Mouse (Mus musculus): ENCODE data around the gene Sim2. TPM values are rescaled to one million over a fixed set of nuclear protein-coding genes. Genes with fewer than 3 reads are reported as not detected.

The Sim2 gene
- polyA plus RNA-seq, 1 experiment: not detected

- Histone ChIP-seq H3K9ac (ENCODE audit: low read depth, poor library complexity, severe bottlenecking) (no peak overlapping the region), H3K4me1 (ENCODE audit: control insufficient read depth, insufficient read depth, low read length) (no peaks in the 10 kb centered on the region), H3K27me3 (ENCODE audit: control insufficient read depth, insufficient read depth, low read length, poor library complexity, severe bottlenecking) (peaks cover 34% of the 10 kb centered on the region), H3K4me3 (ENCODE audit: low read depth, low read length) (no peak overlapping the region), H3K9me3 (replicated peaks; ENCODE audit: control insufficient read depth, insufficient read depth, low read length, poor library complexity, severe bottlenecking) (no peaks in the 10 kb centered on the region), H3K27ac (ENCODE audit: insufficient read depth, low read length) (no peak overlapping the region), H3K36me3 (ENCODE audit: control insufficient read depth, insufficient read depth, low read length, poor library complexity, severe bottlenecking) (no peaks in the 10 kb centered on the region)
- TF ChIP-seq CTCF (IDR thresholded peaks at IDR 0.05; ENCODE audit: low read depth, low read length) (no peak), EP300 (IDR thresholded peaks at IDR 0.05; ENCODE audit: insufficient read depth, low read depth, low read length) (no peak), POLR2A (IDR thresholded peaks at IDR 0.05; ENCODE audit: insufficient read depth, low read length) (no peak)
Observed at GRCm38 (mm10) chr16:94092511-94093150, 7.9 kb downstream of the Sim2 start.

GRCm38 (mm10) chr16:94093151-94093863 is 8.6 kb downstream of the Sim2 start:
- Histone ChIP-seq H3K4me1 (ENCODE audit: control insufficient read depth, insufficient read depth, low read length) (no peaks in the 10 kb centered on the region), H3K4me3 (ENCODE audit: low read depth, low read length) (no peak overlapping the region), H3K9ac (ENCODE audit: low read depth, poor library complexity, severe bottlenecking) (no peak overlapping the region), H3K27ac (ENCODE audit: insufficient read depth, low read length) (no peak overlapping the region), H3K9me3 (replicated peaks; ENCODE audit: control insufficient read depth, insufficient read depth, low read length, poor library complexity, severe bottlenecking) (no peaks in the 10 kb centered on the region), H3K27me3 (ENCODE audit: control insufficient read depth, insufficient read depth, low read length, poor library complexity, severe bottlenecking) (peaks cover 30% of the 10 kb centered on the region), H3K36me3 (ENCODE audit: control insufficient read depth, insufficient read depth, low read length, poor library complexity, severe bottlenecking) (no peaks in the 10 kb centered on the region)
- TF ChIP-seq EP300 (IDR thresholded peaks at IDR 0.05; ENCODE audit: insufficient read depth, low read depth, low read length): no peak
- no peak for TF ChIP-seq CTCF (IDR thresholded peaks at IDR 0.05; ENCODE audit: low read depth, low read length)
- TF ChIP-seq POLR2A (IDR thresholded peaks at IDR 0.05; ENCODE audit: insufficient read depth, low read length): no peak

DNA sequence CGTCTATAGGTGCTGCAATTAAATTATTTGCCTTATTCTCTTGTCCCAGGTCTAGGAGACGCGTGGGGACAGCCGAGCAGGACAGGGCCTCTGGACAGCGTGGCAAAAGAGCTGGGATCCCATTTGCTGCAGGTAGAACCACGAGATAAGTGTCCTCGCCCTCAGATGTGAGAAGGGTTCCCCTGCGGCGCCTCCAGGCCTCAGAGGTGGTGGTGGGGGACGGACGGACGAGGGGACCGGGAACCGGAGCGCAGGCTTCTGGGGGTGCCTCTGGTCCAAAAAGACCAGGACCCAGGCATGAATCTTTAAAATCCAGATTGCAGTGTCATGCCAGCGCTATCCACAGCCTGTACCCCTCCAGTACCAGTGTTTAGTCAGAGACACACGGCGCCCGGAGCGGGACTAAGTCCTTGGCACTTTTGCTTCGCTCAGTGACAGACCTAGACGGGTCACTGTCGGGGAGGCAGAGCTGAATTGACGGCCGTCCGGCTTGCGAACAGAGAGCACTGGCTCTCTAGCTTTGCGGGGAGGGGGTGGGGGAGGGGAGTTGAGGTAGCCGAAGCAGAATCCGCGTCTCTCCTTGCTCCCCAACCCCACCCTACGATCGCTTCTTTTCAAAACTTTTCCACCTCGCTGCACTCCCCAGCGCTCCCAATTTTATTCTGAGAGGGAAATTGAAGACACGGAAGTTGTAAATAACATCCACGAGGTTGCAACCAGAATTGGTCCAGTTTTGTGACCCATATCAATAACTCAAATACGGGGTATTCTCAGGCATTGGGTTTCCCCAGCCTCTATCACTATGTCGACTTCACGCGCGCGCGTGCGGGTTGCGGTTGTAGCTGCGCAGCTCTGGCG is 9.7 kb downstream of the Sim2 start:
- no peak overlapping the region for H3K27ac ChIP-seq (ENCODE audit: insufficient read depth, low read length)
- H3K27me3 ChIP-seq (ENCODE audit: control insufficient read depth, insufficient read depth, low read length, poor library complexity, severe bottlenecking): peaks cover 27% of the 10 kb centered on the region
- no peaks in the 10 kb centered on the region for H3K36me3 ChIP-seq (ENCODE audit: control insufficient read depth, insufficient read depth, low read length, poor library complexity, severe bottlenecking)
- H3K9me3 ChIP-seq (replicated peaks; ENCODE audit: control insufficient read depth, insufficient read depth, low read length, poor library complexity, severe bottlenecking): no peaks in the 10 kb centered on the region
- no peak overlapping the region for H3K9ac ChIP-seq (ENCODE audit: low read depth, poor library complexity, severe bottlenecking)
- TF ChIP-seq EP300 (IDR thresholded peaks at IDR 0.05; ENCODE audit: insufficient read depth, low read depth, low read length) (no peak), CTCF (IDR thresholded peaks at IDR 0.05; ENCODE audit: low read depth, low read length) (no peak), POLR2A (IDR thresholded peaks at IDR 0.05; ENCODE audit: insufficient read depth, low read length) (no peak)
- H3K4me3 ChIP-seq (ENCODE audit: low read depth, low read length): no peak overlapping the region
- H3K4me1 ChIP-seq (ENCODE audit: control insufficient read depth, insufficient read depth, low read length): no peaks in the 10 kb centered on the region

DNA sequence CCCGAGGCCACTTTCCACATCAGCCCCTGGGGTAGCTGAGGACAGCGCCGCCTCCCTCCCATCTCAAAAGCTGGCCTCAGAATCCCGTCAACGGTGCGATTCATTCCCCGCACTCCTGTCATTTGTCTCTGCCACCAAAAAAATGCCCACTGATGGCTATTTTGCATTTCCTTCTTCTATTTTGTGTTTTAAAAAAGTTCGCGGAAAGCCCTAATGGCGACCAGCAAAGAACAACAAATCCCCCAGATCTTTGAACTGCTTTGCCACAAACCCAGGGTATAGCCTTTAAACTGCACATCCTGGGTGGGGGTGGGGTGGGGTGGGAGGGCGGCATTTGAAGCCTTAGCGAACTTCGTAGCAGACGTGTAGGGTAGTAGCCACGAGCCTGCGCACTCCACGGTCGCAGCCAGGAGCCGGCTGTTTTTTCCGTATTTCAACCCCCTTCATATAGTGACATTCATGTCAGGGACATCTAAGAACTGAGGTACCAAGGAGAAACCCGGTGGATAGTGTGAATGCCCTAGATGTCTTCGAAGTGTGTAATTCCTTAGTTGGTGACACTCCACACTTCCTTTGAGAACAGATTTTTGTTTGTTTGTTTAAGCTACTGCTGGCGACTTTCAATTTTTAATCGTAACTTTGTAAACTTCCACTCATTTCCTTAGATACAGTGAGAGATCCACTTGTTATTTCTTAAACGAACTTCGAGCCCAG is 10.5 kb downstream of the Sim2 start:
- TF ChIP-seq POLR2A (IDR thresholded peaks at IDR 0.05; ENCODE audit: insufficient read depth, low read length) (no peak), EP300 (IDR thresholded peaks at IDR 0.05; ENCODE audit: insufficient read depth, low read depth, low read length) (no peak), CTCF (IDR thresholded peaks at IDR 0.05; ENCODE audit: low read depth, low read length) (no peak)
- Histone ChIP-seq H3K4me1 (ENCODE audit: control insufficient read depth, insufficient read depth, low read length) (no peaks in the 10 kb centered on the region), H3K36me3 (ENCODE audit: control insufficient read depth, insufficient read depth, low read length, poor library complexity, severe bottlenecking) (no peaks in the 10 kb centered on the region), H3K4me3 (ENCODE audit: low read depth, low read length) (no peak overlapping the region), H3K27me3 (ENCODE audit: control insufficient read depth, insufficient read depth, low read length, poor library complexity, severe bottlenecking) (peaks cover 27% of the 10 kb centered on the region), H3K27ac (ENCODE audit: insufficient read depth, low read length) (no peak overlapping the region), H3K9ac (ENCODE audit: low read depth, poor library complexity, severe bottlenecking) (no peak overlapping the region), H3K9me3 (replicated peaks; ENCODE audit: control insufficient read depth, insufficient read depth, low read length, poor library complexity, severe bottlenecking) (no peaks in the 10 kb centered on the region)

DNA sequence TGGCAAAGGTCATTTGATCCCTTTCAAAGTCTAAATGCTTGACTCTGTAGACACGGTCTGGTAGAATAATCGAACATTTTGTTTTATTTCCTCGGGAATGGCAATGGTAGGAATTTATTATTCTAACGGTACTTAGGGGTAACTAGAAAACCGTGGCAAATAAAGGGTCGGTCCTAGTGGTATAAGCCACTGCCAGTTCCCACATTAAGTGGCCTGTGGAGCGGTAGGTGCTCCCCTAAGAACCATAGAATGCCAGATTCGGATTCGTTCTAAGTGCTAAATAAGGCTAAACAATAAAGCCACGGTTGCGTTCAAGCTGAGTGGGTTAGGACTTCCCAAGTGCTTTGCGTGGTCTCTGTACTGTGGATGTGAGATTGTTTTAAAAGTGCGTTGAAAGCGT is 11.7 kb downstream of the Sim2 start:
- H3K36me3 ChIP-seq (ENCODE audit: control insufficient read depth, insufficient read depth, low read length, poor library complexity, severe bottlenecking): no peaks in the 10 kb centered on the region
- no peaks in the 10 kb centered on the region for H3K4me1 ChIP-seq (ENCODE audit: control insufficient read depth, insufficient read depth, low read length)
- no peak for TF ChIP-seq CTCF (IDR thresholded peaks at IDR 0.05; ENCODE audit: low read depth, low read length)
- TF ChIP-seq EP300 (IDR thresholded peaks at IDR 0.05; ENCODE audit: insufficient read depth, low read depth, low read length): no peak
- no peak for TF ChIP-seq POLR2A (IDR thresholded peaks at IDR 0.05; ENCODE audit: insufficient read depth, low read length)
- H3K4me3 ChIP-seq (ENCODE audit: low read depth, low read length): no peak overlapping the region
- no peak overlapping the region for H3K27ac ChIP-seq (ENCODE audit: insufficient read depth, low read length)
- H3K27me3 ChIP-seq (ENCODE audit: control insufficient read depth, insufficient read depth, low read length, poor library complexity, severe bottlenecking): peaks cover 27% of the 10 kb centered on the region
- no peaks in the 10 kb centered on the region for H3K9me3 ChIP-seq (replicated peaks; ENCODE audit: control insufficient read depth, insufficient read depth, low read length, poor library complexity, severe bottlenecking)
- H3K9ac ChIP-seq (ENCODE audit: low read depth, poor library complexity, severe bottlenecking): no peak overlapping the region
